Mouse (Mus musculus): Measurements from ENCODE around the gene Rapgefl1.
A peak's percentile ranks its signal among the peaks of the same experiment; 100 is the strongest.
"Not testable (repeated sequence)": the region's sequence is repeated elsewhere in the genome, so short reads cannot be mapped to it uniquely, and the experiment has no call there.

Rapgefl1 gene

DNA sequence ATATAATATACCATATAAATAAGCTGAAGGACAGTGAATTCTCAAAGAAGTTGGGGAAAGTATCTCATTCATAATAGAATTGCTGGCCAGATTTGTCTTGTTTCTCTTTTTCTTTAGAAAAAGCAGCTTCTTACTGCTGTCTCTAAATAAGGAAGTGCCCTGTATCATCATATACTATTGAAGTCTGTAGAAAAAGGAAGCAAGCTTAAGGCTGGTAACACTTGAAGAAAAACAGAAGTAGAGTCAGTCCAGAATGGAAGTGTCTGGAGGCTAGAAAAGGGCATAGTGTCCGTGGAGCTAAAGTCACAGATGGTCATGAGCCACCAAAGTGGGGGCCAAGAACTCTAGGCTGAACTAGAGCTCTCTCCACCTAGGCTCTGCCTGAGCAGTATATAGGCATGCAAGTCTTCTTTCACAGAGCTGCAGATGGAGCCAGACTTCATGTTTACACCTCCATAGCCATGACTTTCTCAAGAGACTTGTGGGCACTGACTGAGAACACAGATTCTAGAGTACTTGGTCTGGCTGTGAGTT, 19.8 kb upstream of the Rapgefl1 start:
- no peak for DNase-seq (ENCODE audit: low spot score)

DNA sequence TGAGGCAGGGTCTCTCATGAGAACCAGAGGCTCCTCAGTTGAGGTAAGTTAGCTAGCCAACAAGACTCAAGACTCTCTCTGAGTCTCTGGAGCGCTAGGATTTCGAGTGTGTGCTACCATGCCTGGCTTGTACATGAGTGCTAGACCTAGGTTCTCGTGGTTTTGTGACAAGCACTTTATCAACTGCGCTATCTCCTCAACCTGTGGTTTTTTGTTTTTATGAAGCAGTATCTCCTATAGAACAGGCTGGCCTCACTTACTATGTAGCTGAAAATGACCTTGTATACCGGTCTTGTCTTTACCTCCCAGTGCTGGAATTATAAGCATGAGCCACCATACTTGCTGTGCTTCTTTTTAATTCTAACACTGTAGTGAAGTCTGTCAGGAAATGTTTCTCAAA, 15.6 kb upstream of the Rapgefl1 start:
- no peak for DNase-seq (ENCODE audit: low spot score)

GRCm38 (mm10) chr11:98826071-98826470, 10.5 kb upstream of the Rapgefl1 start:
- not testable (repeated sequence) for DNase-seq (ENCODE audit: low spot score)

- DNase-seq (ENCODE audit: low spot score) = no peak
These were observed 8.7 kb upstream of the Rapgefl1 start for GRCm38 (mm10) chr11:98827877-98828276.

DNA sequence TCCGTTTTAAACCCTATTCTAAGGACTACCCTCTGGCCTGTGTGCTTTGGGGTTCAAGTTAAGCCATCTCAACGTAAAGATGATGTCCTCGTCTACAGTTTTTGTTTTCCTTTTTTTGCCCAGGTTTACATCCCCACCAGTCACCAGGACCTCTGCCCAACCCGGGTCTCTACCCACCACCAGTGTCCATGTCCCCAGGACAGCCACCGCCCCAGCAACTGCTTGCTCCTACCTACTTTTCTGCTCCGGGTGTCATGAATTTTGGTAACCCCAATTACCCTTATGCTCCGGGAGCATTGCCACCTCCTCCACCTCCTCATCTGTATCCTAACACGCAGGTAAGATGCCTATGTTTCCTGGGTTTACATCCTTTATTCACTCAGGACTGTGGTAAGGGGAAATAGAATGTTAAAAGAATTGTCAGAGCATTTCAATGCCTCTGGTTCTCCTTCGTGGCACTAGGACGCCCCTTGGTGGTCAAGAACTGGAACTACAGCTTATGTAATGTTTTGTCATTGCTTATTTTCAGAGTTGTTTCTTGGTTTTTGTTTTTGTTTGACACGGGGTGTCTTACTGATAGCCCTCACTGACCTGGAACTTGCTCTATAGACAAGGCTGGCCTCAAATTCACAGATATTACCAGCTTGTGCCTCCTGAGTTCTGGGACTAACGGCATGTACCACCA, 7.4 kb upstream of the Rapgefl1 start:
- DNase-seq (ENCODE audit: low spot score) = peak; percentile 53

DNA sequence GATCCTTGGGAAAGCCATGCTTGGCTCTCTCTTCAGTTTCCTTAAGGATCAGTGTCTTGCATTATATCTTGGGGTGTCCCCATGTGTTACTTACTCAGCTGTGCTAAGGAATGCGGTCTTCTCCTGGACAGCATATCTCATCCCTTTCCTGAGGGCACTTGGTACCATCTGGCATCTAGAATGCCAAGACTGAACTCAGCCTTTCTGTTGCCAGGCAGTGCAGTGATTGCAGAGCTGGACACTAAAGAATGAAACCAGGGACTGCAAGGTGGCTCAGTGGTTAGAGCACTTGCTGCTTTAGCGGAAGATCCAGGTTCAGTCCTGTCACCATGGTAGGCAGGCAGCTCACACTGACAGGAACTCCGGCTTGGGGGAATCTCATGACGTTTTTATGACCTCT, 6.7 kb upstream of the Rapgefl1 start:
- no peak for DNase-seq (ENCODE audit: low spot score)

DNA sequence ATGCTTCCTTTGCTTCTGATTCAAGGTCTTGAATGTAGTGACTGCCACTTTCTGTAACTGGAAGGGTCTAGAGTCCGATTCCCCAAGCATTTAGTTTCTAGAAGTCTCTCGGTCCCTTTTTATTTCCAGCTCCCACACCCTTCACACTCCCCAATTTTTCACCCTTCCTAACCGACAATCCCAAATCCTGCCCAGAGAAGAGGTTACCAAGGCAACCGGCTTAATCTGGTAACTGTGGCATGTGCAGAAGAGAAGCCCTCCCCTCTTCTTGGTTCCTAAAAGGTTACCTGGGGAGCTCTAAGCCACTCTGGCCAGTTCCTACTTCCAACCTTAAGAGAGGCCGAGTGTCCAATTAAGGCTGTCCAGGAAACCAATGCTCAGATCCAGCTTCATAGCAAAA, 1.3 kb upstream of the Rapgefl1 start:
- no peak for DNase-seq (ENCODE audit: low spot score)

DNA sequence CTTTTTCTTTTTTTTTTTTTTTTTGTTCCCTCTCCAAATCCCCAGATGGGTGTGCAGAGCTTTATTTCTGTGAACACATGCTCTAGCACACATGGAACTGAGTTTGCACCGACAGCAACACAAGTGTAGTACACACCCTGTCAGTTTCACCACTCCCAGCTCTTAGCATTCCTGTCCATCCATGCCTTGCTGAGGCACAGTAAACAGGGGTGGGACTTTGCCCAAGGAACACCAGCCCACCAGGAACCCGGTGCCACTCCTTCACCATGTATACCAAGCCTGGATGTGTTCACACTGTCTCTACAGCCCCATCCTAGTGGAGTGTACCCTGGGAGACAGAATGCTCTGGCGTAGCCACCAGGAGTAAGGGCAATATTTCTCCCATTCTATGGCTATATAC, 860 bp upstream of the Rapgefl1 start:
- no peak for DNase-seq (ENCODE audit: low spot score)

- no peak for DNase-seq (ENCODE audit: low spot score)
These were observed 457 bp upstream of the Rapgefl1 start for GRCm38 (mm10) chr11:98836128-98836527.

DNA sequence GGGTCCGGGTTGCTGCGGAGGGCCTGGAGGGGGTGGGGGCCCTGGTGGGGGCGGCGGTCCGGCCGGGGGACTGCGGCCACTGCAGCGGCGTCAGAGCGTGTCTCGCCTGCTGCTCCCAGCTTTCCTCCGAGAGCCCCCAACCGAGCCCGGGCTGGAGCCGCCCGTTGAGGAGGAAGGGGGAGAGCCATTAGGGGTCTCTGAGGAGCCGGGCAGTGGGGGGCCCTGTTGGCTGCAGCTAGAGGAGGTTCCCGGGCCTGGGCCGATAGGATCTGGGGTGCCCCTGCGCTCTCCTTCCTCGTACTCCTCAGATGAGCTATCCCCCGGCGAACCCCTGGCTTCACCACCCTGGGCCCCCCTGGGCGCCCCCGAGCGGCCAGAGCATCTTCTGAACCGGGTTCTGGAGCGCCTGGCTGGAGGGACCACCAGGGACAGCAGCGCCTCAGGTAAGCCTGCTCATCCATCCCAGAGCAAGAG, 683 bp downstream of the Rapgefl1 start:
- no peak for DNase-seq (ENCODE audit: low spot score)

GRCm38 (mm10) chr11:98837917-98838316, 1.3 kb downstream of the Rapgefl1 start:
- DNase-seq (ENCODE audit: low spot score) = no peak

- DNase-seq (ENCODE audit: low spot score) = no peak
These were observed 1.9 kb downstream of the Rapgefl1 start for GRCm38 (mm10) chr11:98838512-98838911.

DNA sequence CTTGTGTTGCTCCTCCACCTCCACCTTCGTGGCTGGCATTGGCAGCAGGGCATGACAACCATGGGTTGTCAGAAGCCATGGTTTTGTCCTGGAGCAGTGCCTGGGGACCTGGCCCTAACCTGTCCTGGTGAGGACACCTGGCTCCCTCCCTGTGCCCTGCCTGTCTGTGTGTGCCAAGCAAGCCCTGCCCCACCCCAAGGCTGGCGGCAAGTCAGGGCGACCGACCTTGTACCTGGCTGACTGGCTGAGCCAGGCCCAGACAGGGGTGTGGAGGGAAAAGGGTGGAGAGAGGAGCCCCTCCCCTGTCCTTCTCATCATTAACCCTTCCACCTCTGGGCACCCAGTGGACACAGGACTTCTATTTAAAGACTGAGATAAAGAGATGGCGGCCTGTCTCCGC, 2.8 kb downstream of the Rapgefl1 start:
- no peak for DNase-seq (ENCODE audit: low spot score)

DNA sequence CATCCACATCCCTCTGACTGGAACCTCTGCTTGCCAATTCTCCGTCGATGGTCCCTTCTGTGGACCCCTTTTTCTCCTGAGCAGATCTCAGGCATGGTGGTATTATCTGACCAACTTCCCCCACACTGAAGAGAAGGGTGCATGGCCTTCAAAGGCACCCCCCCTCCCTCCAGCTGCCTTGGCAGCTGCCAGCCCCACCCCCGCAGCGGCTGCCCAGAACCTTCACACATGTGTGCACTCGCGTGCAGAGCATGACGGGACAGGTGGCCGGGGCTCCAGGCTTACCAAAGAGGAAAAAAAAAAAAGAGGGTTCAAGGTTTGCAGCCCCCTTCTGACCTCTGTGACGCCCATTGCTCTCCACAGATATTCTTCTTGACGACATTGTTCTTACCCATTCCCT, 3.3 kb downstream of the Rapgefl1 start:
- no peak for DNase-seq (ENCODE audit: low spot score)

DNA sequence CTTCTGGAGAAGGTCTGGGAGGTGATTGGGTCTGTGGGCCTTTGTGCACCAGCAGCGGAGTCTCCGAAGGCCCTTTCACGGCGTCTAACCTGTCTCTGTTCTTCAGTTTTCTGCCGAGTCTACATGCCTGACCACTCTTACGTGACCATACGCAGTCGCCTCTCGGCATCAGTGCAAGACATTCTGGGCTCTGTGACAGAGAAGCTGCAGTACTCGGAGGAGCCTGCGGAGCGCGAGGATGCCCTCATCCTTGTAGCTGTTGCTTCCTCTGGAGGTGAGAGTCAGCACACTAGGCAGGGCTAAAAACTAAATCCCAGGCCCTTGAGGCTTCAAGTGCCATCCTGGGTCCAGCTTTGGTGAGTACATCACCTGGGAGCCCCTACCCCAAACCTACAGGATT, 9.4 kb downstream of the Rapgefl1 start:
- DNase-seq (ENCODE audit: low spot score) = no peak

DNA sequence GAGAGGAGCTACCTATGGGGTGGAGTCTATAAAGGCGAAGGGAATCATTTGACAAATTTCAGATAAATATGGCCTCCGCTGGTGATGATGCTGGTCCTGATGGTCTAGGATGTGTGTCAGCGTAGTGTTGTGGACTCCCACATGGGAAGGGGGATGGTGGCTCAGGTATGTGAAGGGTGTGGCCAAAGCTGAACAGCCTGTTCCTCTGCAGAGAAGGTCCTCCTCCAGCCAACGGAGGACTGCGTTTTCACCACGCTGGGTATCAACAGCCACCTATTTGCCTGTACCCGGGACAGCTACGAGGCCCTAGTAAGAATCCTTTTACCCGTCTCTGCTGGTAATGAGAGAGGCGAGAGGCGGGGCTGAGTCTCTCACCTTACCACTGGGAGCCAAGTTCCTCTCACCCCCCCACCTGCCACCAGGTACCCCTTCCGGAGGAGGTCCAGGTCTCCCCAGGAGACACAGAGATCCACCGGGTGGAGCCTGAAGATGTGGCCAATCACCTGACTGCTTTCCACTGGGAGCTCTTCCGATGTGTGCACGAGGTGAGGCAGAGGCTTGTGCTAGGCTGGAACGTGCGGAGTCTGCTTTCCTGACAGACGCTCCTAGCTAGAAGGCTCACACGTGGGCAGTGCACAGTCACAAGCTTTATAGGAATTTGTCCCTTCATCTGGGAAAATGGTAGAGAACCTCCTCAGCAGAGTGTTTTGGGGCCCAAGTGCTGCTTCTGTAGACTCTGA, 10.4 kb downstream of the Rapgefl1 start:
- no peak for DNase-seq (ENCODE audit: low spot score)

GRCm38 (mm10) chr11:98849196-98849894, 12.8 kb downstream of the Rapgefl1 start:
- no peak for DNase-seq (ENCODE audit: low spot score)

GRCm38 (mm10) chr11:98850100-98851093, 13.8 kb downstream of the Rapgefl1 start:
- DNase-seq (ENCODE audit: low spot score) = no peak

DNA sequence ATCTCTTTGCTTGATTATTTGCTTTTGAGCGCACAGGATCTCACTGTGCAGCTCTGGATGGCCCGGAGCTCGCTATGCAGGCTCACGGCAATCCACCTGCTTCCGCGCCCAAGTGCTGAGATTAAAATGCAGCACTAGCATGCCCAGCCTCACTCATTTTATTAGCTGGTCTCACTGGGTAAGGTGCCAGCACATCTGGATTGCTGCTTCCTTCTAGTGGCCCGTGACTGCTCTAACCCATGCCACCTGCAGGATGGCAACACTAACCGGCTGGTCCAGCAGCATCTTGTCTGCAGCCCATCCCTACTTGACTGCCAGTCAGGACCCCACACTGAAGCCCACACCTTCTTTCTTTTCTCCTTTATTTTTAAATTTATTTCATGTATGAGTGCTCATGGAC, 17.5 kb downstream of the Rapgefl1 start:
- no peak for DNase-seq (ENCODE audit: low spot score)

- DNase-seq (ENCODE audit: low spot score) = no peak
These were observed 18.1 kb downstream of the Rapgefl1 start for GRCm38 (mm10) chr11:98854659-98855058.
